Mouse (Mus musculus): ENCODE measurements at regions not wholly inside any gene's neighbourhood (a gene's known extent, or its start where the extent isn't known, plus 50 kb on each side); places are given as distances from the start of the nearest gene placed in this dataset.

DNA sequence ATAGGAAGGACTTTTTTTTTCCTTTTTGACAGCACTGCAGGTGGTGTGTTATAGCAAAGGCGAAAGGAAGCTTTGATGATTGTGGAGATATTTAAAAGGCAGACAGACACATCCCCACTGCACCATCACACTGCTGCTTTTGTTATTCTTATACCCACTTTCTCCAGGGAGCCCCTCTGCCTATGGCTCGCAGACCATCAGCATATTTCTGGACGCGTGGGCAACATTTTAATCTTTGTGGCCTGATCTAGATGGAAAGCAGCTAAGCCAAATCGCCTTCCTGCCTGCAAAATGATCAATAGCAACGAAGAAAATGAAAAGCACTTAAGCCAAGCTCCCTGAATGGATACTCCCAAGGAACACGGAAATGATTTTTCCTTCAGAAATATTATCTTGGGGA lies 1054.0 kb downstream of the Synb start:
- no peak for DNase-seq (ENCODE audit: extremely low spot score)

DNA sequence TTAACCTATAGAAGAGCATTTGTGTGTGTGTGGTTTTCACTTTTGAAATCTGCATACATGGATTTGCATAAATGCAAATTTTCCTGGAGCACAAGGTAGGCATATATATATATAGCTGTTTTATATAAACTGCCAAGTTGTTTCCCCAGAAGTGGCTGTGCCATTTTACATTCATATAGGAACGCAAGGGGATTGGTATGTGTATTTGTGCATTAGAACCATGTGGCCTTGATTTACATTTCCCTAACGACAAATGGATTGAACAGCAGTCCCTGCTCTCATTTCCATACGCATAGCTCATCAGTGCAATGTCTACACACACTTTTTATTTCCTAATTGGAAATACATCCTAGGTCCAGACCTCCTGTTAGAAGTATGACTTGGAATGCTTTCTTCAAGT lies 1069.9 kb downstream of the Synb start:
- DNase-seq (ENCODE audit: extremely low spot score), result no peak

DNA sequence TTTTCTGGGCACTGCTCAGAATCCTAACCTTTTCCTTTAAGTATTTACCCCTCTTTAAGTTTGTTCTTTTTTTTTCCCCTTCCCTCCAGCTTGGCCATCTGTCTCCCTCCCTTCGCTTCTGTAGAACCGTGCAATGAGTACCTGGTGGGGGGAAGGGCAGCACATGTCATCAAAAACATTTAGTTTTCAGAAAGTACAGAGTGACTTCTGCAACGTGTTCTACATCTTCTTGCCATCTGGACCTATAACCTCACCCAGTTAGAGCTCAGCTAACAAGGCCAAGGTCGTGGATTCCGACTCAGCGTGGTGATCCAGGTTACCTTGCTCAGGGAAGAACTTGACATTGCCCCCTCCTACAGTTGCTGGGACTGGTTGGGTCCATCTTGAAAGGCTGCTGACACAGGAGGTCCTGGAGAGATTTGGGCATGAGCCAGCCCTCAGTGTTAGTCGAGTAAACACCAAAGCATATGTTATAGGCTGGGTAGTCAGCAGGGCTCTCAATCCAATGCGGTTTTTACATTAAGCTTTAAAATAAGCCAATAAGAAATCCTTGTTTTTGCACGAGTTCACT lies 1075.0 kb downstream of the Synb start:
- DNase-seq (ENCODE audit: extremely low spot score), result no peak

DNA sequence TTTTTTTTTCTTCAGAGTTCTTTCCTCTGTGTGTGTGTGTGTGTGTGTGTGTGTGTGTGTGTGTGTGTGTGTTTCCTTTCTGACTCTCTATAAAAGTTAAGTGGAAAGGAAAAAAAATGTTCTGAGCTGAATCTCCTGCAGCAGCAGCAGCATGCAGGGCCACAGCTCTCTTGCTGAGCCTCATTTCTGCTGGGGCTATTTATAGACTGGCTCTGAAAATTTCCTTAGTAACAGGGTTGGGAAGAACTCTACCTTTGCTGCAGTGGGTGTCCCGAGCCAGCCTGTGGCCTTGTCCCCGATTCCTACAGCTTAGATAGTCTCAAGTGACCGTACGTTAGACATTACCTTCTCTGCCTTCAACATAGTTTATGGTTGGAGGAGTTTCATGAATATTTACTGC lies 1075.6 kb downstream of the Synb start:
- DNase-seq (ENCODE audit: extremely low spot score), result no peak

DNA sequence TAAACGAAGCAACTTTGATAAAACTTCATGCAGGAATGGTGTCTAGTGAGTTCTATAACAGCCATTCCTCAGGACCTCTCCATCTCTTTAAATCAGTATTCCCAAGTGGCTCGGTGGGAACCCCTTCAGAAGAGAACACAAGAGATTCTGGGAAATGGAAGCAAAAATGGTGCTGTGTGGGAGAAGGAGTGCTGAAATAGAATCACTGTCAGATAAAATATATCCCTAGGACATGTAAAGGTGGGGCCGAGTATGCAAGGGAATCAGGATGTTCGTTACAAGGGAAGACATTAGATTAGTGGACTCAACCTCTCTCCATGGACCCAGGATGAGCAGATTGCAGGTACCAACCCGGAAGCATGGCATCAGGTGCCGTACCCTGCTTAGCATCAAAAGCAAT lies 1076.1 kb downstream of the Synb start:
- no peak for DNase-seq (ENCODE audit: extremely low spot score)

GRCm38 (mm10) chr14:68213879-68214278 lies 1080.2 kb downstream of the Synb start:
- DNase-seq (ENCODE audit: extremely low spot score), result no peak

DNA sequence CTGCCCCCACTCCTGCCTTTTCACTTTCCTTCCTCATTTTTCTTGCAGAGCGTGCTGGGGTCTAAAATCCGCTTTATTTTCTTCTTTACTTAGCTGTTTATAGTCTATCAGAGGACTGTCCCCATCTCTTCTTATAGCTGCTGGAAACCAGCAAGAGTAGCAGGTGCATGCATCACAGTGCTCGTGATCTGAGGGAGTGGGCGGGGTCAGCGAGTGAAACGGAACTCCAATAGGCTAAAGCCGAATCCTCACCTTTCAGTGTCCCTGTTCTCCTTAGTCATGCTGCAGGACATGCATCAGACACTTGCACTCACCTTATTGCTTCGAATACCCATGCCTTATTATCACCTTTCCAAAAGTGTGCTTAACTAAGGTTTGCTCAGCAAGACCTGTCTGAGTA lies 1095.3 kb downstream of the Synb start:
- peak; percentile 12 for DNase-seq (ENCODE audit: extremely low spot score)

- peak; percentile 67 for DNase-seq (ENCODE audit: extremely low spot score)
Measured at GRCm38 (mm10) chr14:68197470-68197800, 1096.7 kb downstream of the Synb start.

DNA sequence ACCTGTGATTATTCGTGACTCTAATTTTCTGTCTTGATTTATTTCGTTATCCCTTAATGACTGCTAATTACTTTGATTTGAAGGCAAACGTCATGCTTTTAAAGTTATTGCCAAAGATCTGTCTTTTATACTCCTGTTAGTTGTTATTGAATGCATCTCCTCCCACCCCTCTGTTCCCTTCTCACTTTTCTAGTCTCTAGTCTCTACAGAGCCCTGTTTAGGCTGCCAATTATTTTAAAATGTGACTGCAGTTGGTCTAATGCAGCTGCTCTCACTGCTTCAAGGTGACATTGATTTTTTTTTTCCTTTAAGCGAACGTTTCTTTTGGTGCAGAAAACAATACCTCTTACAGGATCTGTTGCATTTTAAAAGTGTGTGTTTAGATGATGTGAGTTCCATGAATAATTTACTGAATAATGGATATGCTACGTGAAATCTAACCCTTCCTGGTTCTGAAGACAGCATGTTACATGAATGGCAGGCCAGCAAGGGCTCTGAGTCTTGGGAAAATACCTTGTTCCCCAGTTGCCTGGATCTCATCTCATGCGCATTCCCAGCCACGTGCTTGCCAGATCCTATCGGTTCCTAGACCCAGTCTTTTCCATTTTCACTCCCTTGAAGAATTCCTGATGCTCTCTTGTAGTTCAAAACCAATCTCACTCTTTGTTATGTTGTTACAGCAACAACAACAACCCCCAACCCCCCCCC lies 1097.2 kb downstream of the Synb start:
- no peak for DNase-seq (ENCODE audit: extremely low spot score)

- no peak for DNase-seq (ENCODE audit: extremely low spot score)
Measured at GRCm38 (mm10) chr14:68196201-68196600, 1097.9 kb downstream of the Synb start.

DNA sequence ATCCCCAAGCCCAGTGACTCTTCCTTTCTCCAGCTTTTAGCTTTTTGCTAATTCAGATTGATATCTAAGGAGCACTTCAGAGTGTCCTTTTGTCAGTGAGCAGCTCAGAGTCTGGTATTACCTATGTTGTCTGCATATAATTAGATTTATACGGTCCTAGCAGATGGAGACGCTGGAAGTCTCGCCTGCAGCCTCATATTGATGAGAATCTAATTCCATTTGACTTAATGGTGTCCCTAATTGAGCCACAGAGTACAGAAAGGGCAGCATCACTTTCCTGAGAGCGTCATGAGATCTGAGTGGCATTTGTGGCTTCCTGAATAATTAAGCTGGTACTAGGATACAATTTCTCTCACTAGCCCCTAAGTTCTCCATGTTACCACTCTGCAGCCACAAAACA lies 1104.2 kb downstream of the Synb start:
- DNase-seq (ENCODE audit: extremely low spot score), result no peak

- no peak for DNase-seq (ENCODE audit: extremely low spot score)
Measured at GRCm38 (mm10) chr14:68188325-68188724, 1105.8 kb downstream of the Synb start.

- DNase-seq (ENCODE audit: extremely low spot score), result no peak
Measured at GRCm38 (mm10) chr14:68182606-68183005, 1111.5 kb downstream of the Synb start.

DNA sequence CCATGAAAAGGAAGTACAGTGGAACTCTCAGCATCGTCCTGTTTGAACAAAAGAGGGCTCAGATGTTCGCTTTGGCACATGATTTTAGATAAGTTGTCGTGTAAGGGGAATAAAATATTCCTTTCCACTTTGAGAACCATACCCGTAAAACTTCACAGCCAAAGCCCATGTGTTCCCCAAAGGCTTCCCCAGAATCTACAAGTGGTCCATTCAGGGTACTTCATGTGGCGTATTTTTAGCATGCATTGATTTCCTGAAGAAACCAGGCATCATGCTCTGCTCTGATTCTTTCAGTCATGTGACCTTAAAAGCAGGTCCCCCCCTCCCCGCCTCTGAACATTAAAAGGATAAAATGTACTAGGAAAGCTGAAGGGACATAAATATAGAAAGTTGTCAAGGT lies 1112.9 kb downstream of the Synb start:
- no peak for DNase-seq (ENCODE audit: extremely low spot score)

All from embryo, embryonic 9.5 days (tissue).